Mouse (Mus musculus): ENCODE measurements around the gene Psmc1. TPM values are rescaled to one million over a fixed set of nuclear protein-coding genes. Genes with fewer than 3 reads are reported as not detected.

Gene Psmc1
- polyA plus RNA-seq (2012; rRNA removed), result 202 and 243 TPM in 2 replicates

DNA sequence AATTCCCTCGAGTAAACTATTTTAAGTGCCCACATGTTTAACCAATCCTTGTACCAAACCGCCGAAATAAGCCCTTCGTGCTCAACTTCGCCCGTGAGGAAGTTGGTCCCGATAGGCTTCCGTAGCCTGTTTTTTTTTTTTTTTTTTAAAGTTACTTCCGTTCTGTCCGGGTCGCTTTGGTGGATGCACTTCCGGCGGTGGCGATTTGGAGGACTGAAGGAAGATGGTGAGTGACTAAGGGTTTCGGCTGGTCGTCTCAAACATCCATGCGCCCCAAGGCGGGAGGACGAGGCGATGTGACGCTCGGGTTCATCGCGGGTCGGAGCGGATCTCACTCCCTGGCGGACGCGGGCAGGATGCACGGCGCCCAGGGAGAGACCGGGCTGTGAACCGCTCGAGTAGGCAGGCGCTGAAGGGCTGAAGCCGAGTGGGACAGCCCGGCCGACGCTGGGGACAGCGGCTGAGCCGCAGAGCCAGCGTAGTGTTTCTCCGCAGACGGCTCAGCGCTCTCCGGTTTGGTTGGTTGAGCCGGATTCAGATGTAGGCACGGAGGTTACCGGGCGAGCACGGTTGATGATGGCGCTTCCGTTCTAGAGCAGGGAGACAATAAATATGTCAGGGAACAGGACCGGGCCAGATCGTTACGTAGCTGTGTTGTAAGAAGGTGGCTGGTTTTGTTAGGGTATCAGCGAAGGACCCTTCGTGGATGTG, at the start of gene Psmc1:
Psmc1 (plus strand) TSS at position 169 of the 711 bp plus-strand sequence.

DNA sequence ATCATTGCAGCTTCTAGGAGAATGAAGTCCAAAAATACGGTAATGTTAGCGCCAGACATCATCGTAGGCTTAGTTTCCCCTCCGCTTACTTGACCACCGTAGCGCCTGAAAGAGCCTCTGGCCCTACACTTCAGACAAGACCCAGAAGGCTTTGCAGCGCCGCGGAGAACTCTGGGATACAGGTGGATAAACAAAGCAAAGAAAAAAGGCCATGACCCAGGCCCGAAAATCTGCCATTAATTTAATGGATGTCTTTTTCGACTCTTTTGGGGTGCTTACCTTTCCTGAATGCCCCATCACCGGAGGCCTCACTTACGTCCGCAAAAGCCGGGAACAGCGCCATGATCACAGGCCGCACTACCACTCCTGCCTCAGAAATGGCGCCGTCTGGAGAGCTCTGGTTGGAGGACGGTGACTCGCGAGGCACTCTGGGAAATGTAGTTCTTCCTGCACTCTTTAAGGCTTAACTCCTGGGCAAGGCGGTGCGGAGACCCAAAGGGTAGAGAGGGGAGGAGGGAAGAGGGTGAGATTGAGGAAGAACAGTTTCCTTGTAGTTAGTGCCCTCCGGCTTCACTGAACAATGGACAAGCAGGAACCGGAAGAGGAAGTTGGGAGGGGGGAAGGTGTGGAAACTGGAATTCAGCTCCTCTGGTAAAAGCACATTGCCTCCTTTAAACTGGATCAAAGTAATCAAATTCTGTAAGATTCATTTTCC, 49.5 kb downstream of the Psmc1 start, which contains the start of gene Nrde2:
Nrde2 (minus strand) TSS at position 393 of the 715 bp plus-strand sequence.

Other genes with a start within 250 kb of the Psmc1 start
- gene Efcab11, start 225.7 kb upstream of the Psmc1 start, polyA plus RNA-seq (2012; rRNA removed), result 14.6 and 19.0 TPM in 2 replicates
- 47.7 and 51.8 TPM in 2 replicates for gene Tdp1, start 225.6 kb upstream of the Psmc1 start, polyA plus RNA-seq (2012; rRNA removed)
- 0.11 and 0.58 TPM in 2 replicates for gene Kcnk13, start 145.7 kb upstream of the Psmc1 start, polyA plus RNA-seq (2012; rRNA removed)
- 14.1 and 16.0 TPM in 2 replicates for gene Nrde2, start 49.5 kb downstream of the Psmc1 start, polyA plus RNA-seq (2012; rRNA removed)
- 375 and 492 TPM in 2 replicates for gene Calm1, start 89.3 kb downstream of the Psmc1 start, polyA plus RNA-seq (2012; rRNA removed)